8 mouse cellular contexts compared by ENCODE assay signal in genomic region chr12:84176886-84177765, GRCm38 (mm10). TPM values are rescaled to one million over a fixed set of nuclear protein-coding genes. Genes with fewer than 3 reads are reported as not detected.
DNase-seq lines count a peak whose midpoint lies in the region; ATAC-seq and TF ChIP-seq lines count a peak whose summit lies in the region.

No protein-coding gene starts in this region.

- no peak for ATAC-seq in hindbrain, postnatal 0 days
- no peak for ATAC-seq in midbrain, embryonic 15.5 days (replicated peaks)

- peak overlapping the region; percentile 68 for H3K27ac ChIP-seq in cortical plate, adult 2 months (ENCODE audit: insufficient read depth, low read length)
- peak overlapping the region; percentile 88 for H3K27ac ChIP-seq in hindbrain, postnatal 0 days
- peak overlapping the region; percentile 90 for H3K27ac ChIP-seq in midbrain, embryonic 15.5 days

- H3K9ac ChIP-seq in hindbrain, postnatal 0 days (replicated peaks; ENCODE audit: low read length): no peak overlapping the region
- H3K9ac ChIP-seq in midbrain, embryonic 15.5 days: no peak overlapping the region

- TF ChIP-seq POLR2A in lung, adult 2 months (IDR thresholded peaks at IDR 0.05; ENCODE audit: borderline replicate concordance, extremely low read depth, low read depth, low read length): no peak
- TF ChIP-seq POLR2A in cortical plate, adult 2 months (IDR thresholded peaks at IDR 0.05; ENCODE audit: extremely low read depth, insufficient read depth, low read length): no peak

- H3K36me3 ChIP-seq in hindbrain, postnatal 0 days (ENCODE audit: insufficient read depth, low read length): peaks cover 9% of the 10 kb centered on the region
- no peaks in the 10 kb centered on the region for H3K36me3 ChIP-seq in midbrain, embryonic 15.5 days (replicated peaks)

- no peak overlapping the region for H3K4me2 ChIP-seq in hindbrain, postnatal 0 days (ENCODE audit: low read depth, low read length)
- peak overlapping the region; percentile 59 for H3K4me2 ChIP-seq in midbrain, embryonic 15.5 days

- H3K27me3 ChIP-seq in hindbrain, postnatal 0 days (ENCODE audit: insufficient read depth, low read length): no peaks in the 10 kb centered on the region
- no peaks in the 10 kb centered on the region for H3K27me3 ChIP-seq in midbrain, embryonic 15.5 days (replicated peaks)

- TF ChIP-seq CTCF in lung, adult 2 months (IDR thresholded peaks at IDR 0.05; ENCODE audit: insufficient read depth, low read length): no peak
- TF ChIP-seq CTCF in cortical plate, adult 2 months (IDR thresholded peaks at IDR 0.05; ENCODE audit: extremely low read depth, insufficient read depth, low read length): no peak
- TF ChIP-seq CTCF in hindbrain, postnatal 0 days (IDR thresholded peaks at IDR 0.05; ENCODE audit: low read depth): no peak

- peak; percentile 23 for DNase-seq in lung, adult 2 months
- DNase-seq in lung, adult 18-20 months: no peak
- DNase-seq in hindbrain, postnatal 0 days (ENCODE audit: low spot score): no peak
- DNase-seq in layer of hippocampus, postnatal 25 days (ENCODE audit: extremely low spot score in 1 of 2, low spot score in 1 of 2): no peak
- DNase-seq in gastrocnemius, postnatal 25 days: no peak
- no peak for DNase-seq in gastrocnemius, postnatal 36 days

- intact Hi-C loops in gastrocnemius, postnatal 36 days (cut with DNase I): no loop called here

- H3K4me3 ChIP-seq in lung, adult 2 months (replicated peaks; ENCODE audit: extremely low read depth, low read depth, low read length): no peak overlapping the region
- no peak overlapping the region for H3K4me3 ChIP-seq in cortical plate, adult 2 months (ENCODE audit: insufficient read depth, low read length)
- H3K4me3 ChIP-seq in hindbrain, postnatal 0 days (ENCODE audit: low read length): no peak overlapping the region
- no peak overlapping the region for H3K4me3 ChIP-seq in midbrain, embryonic 15.5 days

- no peaks in the 10 kb centered on the region for H3K9me3 ChIP-seq in hindbrain, postnatal 0 days (ENCODE audit: low read length)
- no peaks in the 10 kb centered on the region for H3K9me3 ChIP-seq in midbrain, embryonic 15.5 days

- WGBS in lung, adult 2 months: 38% methylated on average over 6 of the region's 6 CpGs
- 48% methylated on average over 6 of the region's 6 CpGs for WGBS in hindbrain, postnatal 0 days
- 44% methylated on average over 6 of the region's 6 CpGs for WGBS in midbrain, embryonic 15.5 days

- peaks cover 73% of the 10 kb centered on the region for H3K4me1 ChIP-seq in lung, adult 2 months (ENCODE audit: control insufficient read depth, insufficient read depth, low read length)
- H3K4me1 ChIP-seq in cortical plate, adult 2 months (ENCODE audit: control insufficient read depth, insufficient read depth, low read length): peaks cover 9% of the 10 kb centered on the region; the same call in 1 of the 2 replicates
- peaks cover 50% of the 10 kb centered on the region for H3K4me1 ChIP-seq in hindbrain, postnatal 0 days (ENCODE audit: insufficient read depth, low read length)
- peaks cover 59% of the 10 kb centered on the region for H3K4me1 ChIP-seq in midbrain, embryonic 15.5 days

RNA-seq across cellular contexts. Expression of gene Pnma1, which starts 28.8 kb away (rescaled TPM):
- 0.84 and 1.3 TPM in 2 replicates for polyA plus RNA-seq in lung, adult 2 months (2012; rRNA removed)
- 3.0 and 3.7 TPM in 2 replicates for polyA plus RNA-seq in cortical plate, adult 2 months (2012; rRNA removed)
- total RNA-seq in hindbrain, postnatal 0 days (2014; rRNA removed): 2.5 and 3.8 TPM in 2 replicates
- polyA plus RNA-seq in hindbrain, postnatal 0 days (2015; fragmentation: Nextera tagmentation; extraction: Ambion mirVana): 4.2 and 4.5 TPM in 2 replicates
- 6.5 and 7.7 TPM in 2 replicates for polyA plus RNA-seq in midbrain, embryonic 15.5 days (2015; fragmentation: Nextera tagmentation; extraction: Ambion mirVana)
- 1 to 10 TPM; 3.8 to 4.5 TPM for total RNA-seq in layer of hippocampus, postnatal 25 days (2021)
- under 1 TPM; 0.10 to 0.24 TPM for total RNA-seq in gastrocnemius, postnatal 25 days (2021)
- total RNA-seq in gastrocnemius, postnatal 36 days (2021): under 1 TPM; 0.15 to 0.18 TPM

RNA-seq across cellular contexts. Expression of gene Elmsan1, which starts 41.6 kb away (rescaled TPM):
- polyA plus RNA-seq in lung, adult 2 months (2012; rRNA removed): 26.5 and 29.5 TPM in 2 replicates
- polyA plus RNA-seq in cortical plate, adult 2 months (2012; rRNA removed): 6.9 and 7.3 TPM in 2 replicates
- 9.3 and 11.5 TPM in 2 replicates for total RNA-seq in hindbrain, postnatal 0 days (2014; rRNA removed)
- polyA plus RNA-seq in hindbrain, postnatal 0 days (2015; fragmentation: Nextera tagmentation; extraction: Ambion mirVana): 2.7 and 3.0 TPM in 2 replicates
- 4.3 and 4.4 TPM in 2 replicates for polyA plus RNA-seq in midbrain, embryonic 15.5 days (2015; fragmentation: Nextera tagmentation; extraction: Ambion mirVana)
- total RNA-seq in layer of hippocampus, postnatal 25 days (2021): 10 to 100 TPM; 21.0 to 21.7 TPM
- total RNA-seq in gastrocnemius, postnatal 25 days (2021): 1 to 10 TPM; 8.0 to 9.9 TPM
- total RNA-seq in gastrocnemius, postnatal 36 days (2021): 10 to 100 TPM in 1 of 2 experiments, 1 to 10 TPM in 1; 6.5 to 10.4 TPM
